Mouse (Mus musculus) hematopoietic stem cell, adult 5-6 weeks (primary cell): Measurements from ENCODE around the gene Gm10662. TPM values are rescaled to one million over a fixed set of nuclear protein-coding genes. Genes with fewer than 3 reads are reported as not detected.
"Not testable (repeated sequence)": the region's sequence is repeated elsewhere in the genome, so short reads cannot be mapped to it uniquely, and the experiment has no call there.

Experiments
- ATAC-seq, 2 experiments: fragments of 125-278 bp in 1 of 2; replicated peaks in 1 of 2; 2 replicates each; pipeline ENCODE4 v1.8.0; 2016 to 2017; ENCODE audit warnings: inconsistent platforms in 2 of 2, mild to moderate bottlenecking in 2 of 2, moderate number of reproducible peaks in 2 of 2, low read depth in 1 of 2, moderate TSS enrichment in 1 of 2; ENCODE audit not compliant: low FRiP score in 2 of 2, poor library complexity in 2 of 2, severe bottlenecking in 2 of 2, insufficient read depth in 1 of 2, low TSS enrichment in 1 of 2
- total RNA-seq: library from RNA; stranded (forward); fragments of 172-1452, 232-1000 nt; gene quantifications from 2 replicates; pipeline ENCODE4 v1.2.3, GENCODE M21; 2017

The Gm10662 gene
- not detected in 2 replicates for total RNA-seq

GRCm38 (mm10) chr7:23144380-23144779 lies at the start of gene Gm10662:
TSS of gene Gm10662 (minus strand) at chr7:23144480.
- ATAC-seq = not testable (repeated sequence)

- not testable (repeated sequence) for ATAC-seq
Observed at GRCm38 (mm10) chr7:23163505-23163904, 19.2 kb upstream of the Gm10662 start.

Other genes starting within 250 kb of the Gm10662 start
- gene Gm4214, start 159.8 kb downstream of the Gm10662 start, total RNA-seq = not detected in 2 replicates
- gene Gm4216, start 124.6 kb downstream of the Gm10662 start, total RNA-seq = not detected in 2 replicates
- not detected in 2 replicates for gene Vmn1r163, start 88.9 kb downstream of the Gm10662 start, total RNA-seq
- gene Gm8720, start 77.0 kb downstream of the Gm10662 start, total RNA-seq = not detected in 2 replicates
- not detected in 2 replicates for gene Vmn1r165, start 72.9 kb upstream of the Gm10662 start, total RNA-seq
- not detected in 2 replicates for gene Vmn1r166, start 107.2 kb upstream of the Gm10662 start, total RNA-seq
- not detected in 2 replicates for gene Gm6902, start 134.4 kb upstream of the Gm10662 start, total RNA-seq
- gene Nlrp4e, start 156.7 kb upstream of the Gm10662 start, total RNA-seq = not detected in 2 replicates
- not detected in 2 replicates for gene Nlrp5, start 241.4 kb upstream of the Gm10662 start, total RNA-seq